ENCODE assay signal across 34 mouse cellular contexts in the genomic region with DNA sequence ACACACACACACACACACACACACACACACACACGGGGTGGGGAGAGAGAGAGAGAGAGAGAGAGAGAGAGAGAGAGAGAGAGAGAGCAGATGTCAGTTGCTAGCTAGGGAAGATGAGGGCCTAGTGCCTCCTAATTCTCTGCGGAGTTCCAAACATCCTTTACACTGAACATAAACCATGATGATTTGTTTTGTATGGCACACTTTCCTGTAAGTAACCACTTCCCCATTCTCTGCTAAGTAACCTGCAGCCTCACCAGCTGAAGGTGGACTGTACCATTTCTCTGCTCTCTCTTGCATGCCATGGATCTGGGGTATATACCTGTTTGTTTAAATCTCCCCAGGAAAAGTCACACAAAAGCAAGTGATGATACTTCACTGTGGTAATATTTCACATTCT.
"Had no signal": no experiment of that assay in that cellular context is flagged by ENCODE, and none has a peak within 500 bp of the region (broad histone marks: within the 10 kb centered on the region; RNA-seq: fewer than 3 reads in every experiment).

No protein-coding gene starts in this region.

- H3K36me3 ChIP-seq: heart, embryonic 10.5 days; heart, embryonic 12.5 days; heart, embryonic 13.5 days; heart, embryonic 15.5 days; hindbrain, embryonic 10.5 days; hindbrain, embryonic 12.5 days; hindbrain, embryonic 13.5 days; hindbrain, embryonic 15.5 days; intestine, embryonic 15.5 days; kidney, embryonic 15.5 days had no signal

- H3K4me2 ChIP-seq: heart, embryonic 11.5 days; heart, embryonic 12.5 days; heart, embryonic 13.5 days; heart, embryonic 15.5 days; hindbrain, embryonic 12.5 days; hindbrain, embryonic 13.5 days; hindbrain, embryonic 14.5 days; hindbrain, embryonic 15.5 days; intestine, embryonic 15.5 days; kidney, embryonic 15.5 days had no signal

- H3K4me3 ChIP-seq: heart, embryonic 10.5 days; heart, embryonic 12.5 days; heart, embryonic 13.5 days; heart, embryonic 15.5 days; hindbrain, embryonic 10.5 days; hindbrain, embryonic 12.5 days; hindbrain, embryonic 13.5 days; hindbrain, embryonic 15.5 days; intestine, embryonic 15.5 days; kidney, embryonic 15.5 days had no signal

- H3K27ac ChIP-seq: heart, embryonic 10.5 days; heart, embryonic 13.5 days; heart, embryonic 15.5 days; hindbrain, embryonic 10.5 days; hindbrain, embryonic 12.5 days; hindbrain, embryonic 13.5 days; hindbrain, embryonic 14.5 days; hindbrain, embryonic 15.5 days; hindbrain, postnatal 0 days; intestine, embryonic 15.5 days; kidney, embryonic 15.5 days; kidney, postnatal 0 days had no signal

- H3K9ac ChIP-seq: heart, embryonic 12.5 days; heart, embryonic 13.5 days; heart, embryonic 15.5 days; hindbrain, embryonic 12.5 days; hindbrain, embryonic 13.5 days; hindbrain, embryonic 14.5 days; hindbrain, embryonic 15.5 days; intestine, embryonic 15.5 days; kidney, embryonic 15.5 days had no signal

- H3K4me1 ChIP-seq: heart, embryonic 10.5 days; heart, embryonic 12.5 days; heart, embryonic 13.5 days; heart, embryonic 15.5 days; hindbrain, embryonic 10.5 days; hindbrain, embryonic 12.5 days; hindbrain, embryonic 13.5 days; hindbrain, embryonic 15.5 days; intestine, embryonic 15.5 days; kidney, embryonic 15.5 days had no signal

- H3K9me3 ChIP-seq: heart, embryonic 10.5 days; heart, embryonic 12.5 days; heart, embryonic 13.5 days; heart, embryonic 15.5 days; hindbrain, embryonic 10.5 days; hindbrain, embryonic 12.5 days; hindbrain, embryonic 13.5 days; hindbrain, embryonic 15.5 days; intestine, embryonic 15.5 days; kidney, embryonic 15.5 days had no signal

- DNase-seq: heart, postnatal 10 days; heart, postnatal 14 days; heart, postnatal 36 days; heart, postnatal 4 days; kidney, adult 11 months; kidney, adult 18-20 months; kidney, adult 2 months; kidney, adult 8-10 months; kidney, adult 9 months; kidney, postnatal 10 days; kidney, postnatal 14 days; kidney, postnatal 25 days; kidney, postnatal 36 days; kidney, postnatal 4 days; layer of hippocampus, adult 9-11 months; layer of hippocampus, postnatal 36 days had no signal

- H3K27me3 ChIP-seq: heart, embryonic 12.5 days; heart, embryonic 13.5 days; heart, embryonic 15.5 days; hindbrain, embryonic 12.5 days; hindbrain, embryonic 13.5 days; hindbrain, embryonic 15.5 days; intestine, embryonic 15.5 days; kidney, embryonic 15.5 days had no signal

- ATAC-seq: hindbrain, embryonic 16.5 days; hindbrain, postnatal 0 days; inflammation-experienced regulatory T-cells, adult 6 months; intestine, embryonic 15.5 days; intestine, embryonic 16.5 days; intestine, postnatal 0 days had no signal
